Mouse (Mus musculus) kidney, adult 2 months (tissue): ENCODE measurements at regions not wholly inside any gene's neighbourhood (a gene's known extent, or its start where the extent isn't known, plus 50 kb on each side); places are given as distances from the start of the nearest gene placed in this dataset.

Source experiments
- CTCF ChIP-seq: fragments of 200-500 bp; conservative IDR thresholded peaks from 2 replicates; pipeline ENCODE4 v1.5.1; 2011; ENCODE audit warnings: low read depth, mild to moderate bottlenecking, control low read depth, low read length, moderate library complexity, mixed read lengths; ENCODE audit not compliant: insufficient read depth, insufficient read length
- POLR2A ChIP-seq: fragments of 200-500 bp; IDR thresholded peaks from one replicate; pipeline ENCODE4 v1.6.1; 2011; ENCODE audit warnings: low read depth, low read length, control low read depth

DNA sequence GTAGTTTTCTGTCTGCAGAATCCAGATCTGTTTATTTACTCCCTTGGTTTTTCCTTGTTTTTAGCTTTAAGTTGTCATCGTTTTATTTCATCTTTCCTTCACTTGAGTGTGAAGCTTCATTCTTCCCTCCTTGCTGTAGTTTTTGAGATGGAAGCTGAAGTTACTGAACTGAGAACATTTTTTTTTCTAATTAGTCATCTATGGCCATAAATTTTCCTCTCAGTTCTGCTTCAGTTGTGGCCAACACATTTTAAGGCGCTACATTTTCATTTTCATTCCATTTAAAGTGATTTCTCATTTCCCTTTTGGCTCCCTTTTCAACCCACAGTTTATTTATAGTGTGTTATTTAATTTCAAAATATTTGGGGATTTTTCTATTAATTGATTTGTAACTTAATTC, 340.5 kb downstream of the Pros1 start:
- TF ChIP-seq POLR2A (no peak), CTCF (no peak)
